Mouse (Mus musculus) testis, postnatal 14 days (tissue): ENCODE data around the gene Dhdds.

Source experiments
- DNase-seq: peaks from one replicate; pipeline ENCODE4 v3.0.0; 2021; ENCODE audit warnings: low spot score

The Dhdds gene

GRCm38 (mm10) chr4:133943791-133944190 is 56.9 kb downstream of the Dhdds start:
- no peak for DNase-seq

GRCm38 (mm10) chr4:133942679-133943078 is 58.0 kb downstream of the Dhdds start:
- DNase-seq: no peak

GRCm38 (mm10) chr4:133941576-133941975 is 59.1 kb downstream of the Dhdds start:
- no peak for DNase-seq

- no peak for DNase-seq
These were observed 60.1 kb downstream of the Dhdds start for GRCm38 (mm10) chr4:133940386-133941260.

- no peak for DNase-seq
These were observed 62.6 kb downstream of the Dhdds start for GRCm38 (mm10) chr4:133938077-133938476.

GRCm38 (mm10) chr4:133931785-133932184 is 68.9 kb downstream of the Dhdds start:
- no peak for DNase-seq

GRCm38 (mm10) chr4:133931349-133931748 is 69.4 kb downstream of the Dhdds start:
- no peak for DNase-seq

GRCm38 (mm10) chr4:133929278-133929670 is 71.4 kb downstream of the Dhdds start:
- DNase-seq: no peak

- no peak for DNase-seq
These were observed 72.0 kb downstream of the Dhdds start for GRCm38 (mm10) chr4:133928576-133929277.

GRCm38 (mm10) chr4:133925204-133925603 is 75.5 kb downstream of the Dhdds start:
- no peak for DNase-seq

GRCm38 (mm10) chr4:133923743-133924142 is 77.0 kb downstream of the Dhdds start:
- DNase-seq: no peak
